Mouse (Mus musculus) sigmoid colon, adult 10 weeks (tissue): ENCODE results near the gene Etfb. TPM values are rescaled to one million over a fixed set of nuclear protein-coding genes. Genes with fewer than 3 reads are reported as not detected.

Experiments
- polyA plus RNA-seq: library from polyadenylated mRNA; stranded (reverse); fragments of 350-450 nt; fragmentation: Illumina TruSeq; extraction: RNeasy Lipid Tissue Mini Kit (QIAGEN cat#74804); gene quantifications from one replicate; pipeline ENCODE4 v1.2.3, GENCODE M21; 2014; ENCODE audit warnings: low read depth, low replicate concordance

Gene Etfb
- polyA plus RNA-seq: 4.8 TPM

DNA sequence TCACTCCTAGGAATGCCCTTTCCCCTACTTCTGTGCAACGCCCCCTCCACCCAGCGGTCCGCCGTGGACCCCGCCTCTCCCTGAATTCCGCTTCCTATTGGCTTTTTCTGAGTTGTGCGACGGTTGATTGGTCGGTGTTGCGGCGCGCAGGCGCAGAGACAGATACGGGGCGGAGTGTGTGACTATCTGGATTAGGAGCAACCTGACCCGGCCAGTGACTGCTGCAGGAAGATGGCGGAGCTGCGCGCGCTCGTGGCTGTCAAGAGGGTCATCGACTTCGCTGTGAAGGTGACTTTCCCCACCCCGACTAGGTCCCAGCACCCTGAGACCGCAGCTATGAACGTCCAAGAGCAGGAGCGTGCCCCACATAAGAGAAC lies at the start of gene Etfb, which contains the start of gene Gm45233:
Gene Etfb (plus strand): TSS at position 167 of the 377 bp plus-strand sequence.
Gene Gm45233 (plus strand): TSS at position 212 of the 377 bp plus-strand sequence.

DNA sequence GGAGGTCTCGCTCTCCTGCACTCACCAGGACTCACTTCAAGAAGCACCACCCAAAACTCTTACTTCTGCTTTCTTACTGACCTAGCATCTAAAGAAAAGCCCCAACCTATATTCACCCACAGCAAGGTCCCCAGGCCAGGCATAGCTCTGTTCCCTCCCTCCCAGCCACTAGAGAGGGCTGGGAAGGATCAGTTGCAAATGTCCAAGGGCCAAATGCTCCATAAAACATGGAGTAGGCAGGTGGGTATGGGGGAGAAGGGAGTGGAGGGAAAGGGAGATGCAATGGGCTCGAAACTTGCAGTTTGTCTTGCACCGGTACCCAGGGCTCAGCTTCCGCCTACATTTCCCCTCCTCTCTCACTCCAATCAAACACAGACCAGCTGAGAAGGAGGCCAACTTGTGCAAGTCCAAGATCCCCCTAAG lies 35.7 kb upstream of the Etfb start, which contains the start of gene Siglecg:
Gene Siglecg (plus strand): TSS at position 74 of the 423 bp plus-strand sequence.

DNA sequence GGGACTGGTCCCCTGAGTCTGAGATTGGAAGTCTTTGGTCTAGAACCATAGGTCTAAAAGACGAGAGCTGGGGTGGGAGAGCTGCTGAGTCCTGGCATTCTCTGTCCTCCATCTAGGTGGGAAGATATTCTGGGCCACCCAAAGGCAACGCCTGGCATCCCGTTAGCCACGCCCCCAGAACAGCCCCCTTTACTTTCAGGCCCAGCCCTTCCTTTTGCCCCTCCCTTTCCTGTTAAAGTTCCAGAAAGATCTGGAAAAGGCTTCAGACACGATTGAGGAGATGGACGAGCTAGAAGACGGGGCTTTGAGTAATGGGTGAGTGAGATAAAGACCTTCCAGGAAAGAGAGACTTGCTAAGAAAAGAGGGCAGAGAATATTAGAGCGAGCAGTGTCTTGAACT lies 16.5 kb upstream of the Etfb start, which contains the start of gene Lim2:
Gene Lim2 (plus strand): TSS at position 265 of the 400 bp plus-strand sequence.

DNA sequence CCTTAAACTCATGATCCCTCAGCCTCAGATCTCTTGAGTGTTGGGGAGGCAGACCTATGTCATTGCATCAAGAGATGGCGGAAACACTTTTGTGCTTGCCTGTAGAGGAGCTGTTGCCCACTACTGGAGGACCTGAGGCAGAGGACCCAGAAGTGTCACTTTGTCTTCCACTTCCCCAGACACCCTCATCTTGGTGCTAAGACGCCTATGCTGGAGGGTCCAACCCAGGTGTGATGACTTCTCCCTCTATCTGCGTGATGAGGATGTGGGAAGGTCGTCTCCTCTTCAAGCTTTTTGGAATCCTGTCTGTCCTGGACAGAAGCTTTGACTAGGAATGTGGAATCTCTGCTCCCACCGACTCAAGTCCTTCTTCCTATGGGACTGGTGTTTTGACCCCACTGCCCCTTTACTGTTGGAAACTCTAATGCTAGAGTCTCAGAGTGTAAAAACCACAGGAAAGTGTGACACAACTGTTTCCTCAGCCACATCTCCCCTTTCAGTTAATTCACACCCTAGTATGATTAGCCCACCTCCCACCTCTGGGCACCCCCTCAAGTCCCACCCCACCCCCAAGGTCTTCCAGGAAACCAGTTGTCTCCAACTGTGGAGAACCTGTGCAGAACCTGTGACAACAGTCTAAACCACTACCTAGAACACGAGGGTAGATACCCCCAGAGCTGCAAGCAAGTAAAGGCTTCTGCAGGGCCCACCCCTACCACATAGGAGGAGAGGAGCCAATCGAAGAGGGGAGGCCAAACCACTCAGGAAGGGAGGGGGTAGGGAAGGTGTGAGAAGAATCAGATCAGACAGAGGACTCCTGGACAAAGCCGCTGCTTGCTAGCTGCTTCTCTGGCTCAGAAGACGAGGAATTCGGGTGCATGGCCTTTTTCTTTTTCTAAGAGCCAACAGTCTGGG lies 7.3 kb upstream of the Etfb start, which contains the start of gene Nkg7:
Gene Nkg7 (plus strand): TSS at position 733 of the 915 bp plus-strand sequence.

DNA sequence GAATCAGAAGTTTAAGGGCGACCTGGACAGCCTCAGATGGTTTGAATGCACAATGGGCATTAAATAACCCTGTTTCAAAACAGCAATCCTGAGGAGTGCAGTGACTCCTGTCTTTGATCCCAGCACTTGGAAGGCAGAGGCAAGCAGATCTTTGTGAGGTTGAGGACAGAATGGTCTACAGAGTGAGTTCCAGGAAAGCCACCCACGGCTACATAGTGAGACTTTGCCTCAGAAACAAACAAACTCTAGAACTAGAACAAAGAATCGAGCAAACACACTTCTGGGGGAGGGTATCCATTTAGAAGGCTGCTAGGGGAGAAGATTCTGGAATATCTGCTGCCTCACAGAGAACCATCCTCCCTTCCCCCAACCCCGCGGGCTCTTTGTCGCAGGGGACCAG lies 3.4 kb upstream of the Etfb start, which contains the start of gene Cldnd2:
Gene Cldnd2 (plus strand): TSS at position 301 of the 400 bp plus-strand sequence.

DNA sequence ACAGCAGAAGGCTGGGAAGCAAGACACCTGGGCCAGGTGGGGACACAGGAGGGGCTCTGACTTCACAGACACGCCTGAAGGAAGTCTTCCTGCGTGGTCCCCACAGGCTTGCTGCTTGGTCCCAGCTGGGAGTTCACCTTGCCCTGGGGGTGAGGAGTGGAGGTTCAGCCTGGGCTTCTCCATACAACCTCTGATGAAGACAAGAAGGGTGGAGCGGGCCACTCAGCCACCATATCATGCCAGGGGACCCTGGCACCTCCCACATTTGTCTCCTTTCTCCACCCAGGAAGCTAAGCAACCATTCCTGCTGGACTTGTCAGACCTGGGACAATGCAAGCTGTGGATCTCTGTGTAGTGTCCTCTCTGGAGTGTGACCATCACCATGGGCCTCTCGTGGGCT lies 19.0 kb downstream of the Etfb start, which contains the start of gene Vsig10l:
Gene Vsig10l (plus strand): TSS at position 301 of the 400 bp plus-strand sequence.

DNA sequence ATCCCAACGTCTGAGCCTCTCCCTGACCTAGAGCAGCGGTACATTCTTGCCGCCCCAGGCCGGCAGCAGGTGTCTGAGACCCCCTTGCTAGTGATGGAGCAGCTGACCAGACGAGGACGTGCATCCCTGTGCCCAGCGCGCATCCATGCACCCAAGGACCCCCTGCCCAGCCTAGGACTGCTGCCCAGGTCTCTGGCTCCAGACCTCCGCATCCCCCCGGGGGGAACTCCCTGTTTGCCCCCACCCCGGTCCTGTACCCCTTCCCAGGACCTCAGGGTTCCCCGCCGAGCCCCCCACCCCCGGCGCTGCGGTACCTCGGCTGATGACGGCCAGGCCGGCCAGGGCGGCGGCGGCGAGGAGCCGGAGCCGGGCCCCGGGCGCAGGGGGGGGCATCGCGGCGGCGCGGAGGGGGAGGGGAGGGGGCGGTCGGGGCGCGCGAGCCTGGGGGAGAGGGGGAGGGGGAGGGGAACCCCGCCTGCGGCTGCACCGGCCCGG lies 45.8 kb downstream of the Etfb start, which contains the start of gene Iglon5:
Gene Iglon5 (minus strand): TSS at position 445 of the 495 bp plus-strand sequence.

Other genes with a start within 250 kb of the Etfb start
- gene Zfp715, start 130.8 kb upstream of the Etfb start, polyA plus RNA-seq: 54.4 TPM
- 2.7 TPM for gene Siglecf, start 92.7 kb upstream of the Etfb start, polyA plus RNA-seq
- gene Siglecg, start 35.9 kb upstream of the Etfb start, polyA plus RNA-seq: 1.9 TPM
- not detected for gene Lim2, start 16.4 kb upstream of the Etfb start, polyA plus RNA-seq
- not detected for gene Nkg7, start 7.0 kb upstream of the Etfb start, polyA plus RNA-seq
- gene Cldnd2, start 3.3 kb upstream of the Etfb start, polyA plus RNA-seq: not detected
- gene Gm45233, start within 50 bp of the Etfb start, polyA plus RNA-seq: not detected
- 0.32 TPM for gene Vsig10l, start 19.1 kb downstream of the Etfb start, polyA plus RNA-seq
- gene Iglon5, start 46.0 kb downstream of the Etfb start, polyA plus RNA-seq: not detected
- not detected for gene 4931406B18Rik, start 61.9 kb downstream of the Etfb start, polyA plus RNA-seq
- 14.8 TPM for gene Cd33, start 100.3 kb downstream of the Etfb start, polyA plus RNA-seq
- gene Zfp658, start 118.2 kb downstream of the Etfb start, polyA plus RNA-seq: 1.5 TPM
- gene Zfp719, start 135.5 kb downstream of the Etfb start, polyA plus RNA-seq: 17.7 TPM
- not detected for gene Zfp819, start 163.1 kb downstream of the Etfb start, polyA plus RNA-seq
- gene Ceacam18, start 190.6 kb downstream of the Etfb start, polyA plus RNA-seq: 2.9 TPM
- gene Siglece, start 216.1 kb downstream of the Etfb start, polyA plus RNA-seq: 0.54 TPM
- 2.9 TPM for gene Ctu1, start 227.9 kb downstream of the Etfb start, polyA plus RNA-seq
- not detected for gene Klk14, start 246.3 kb downstream of the Etfb start, polyA plus RNA-seq